Mouse (Mus musculus) forebrain, embryonic 16.5 days (tissue): ENCODE measurements around the gene Islr. TPM values are rescaled to one million over a fixed set of nuclear protein-coding genes. Genes with fewer than 3 reads are reported as not detected.

ENCODE experiments used
- ATAC-seq: fragments of 200-750 bp; cut with Nextera tagmentation; 2 replicates; pipeline ENCODE4 v1.8.0; 2017; ENCODE audit warnings: mild to moderate bottlenecking, moderate library complexity
- H3K27ac ChIP-seq: fragments of 300-500 bp; sonication (generic); 2 replicates; pipeline ENCODE4 v1.5.1; 2014; ENCODE audit warnings: low read length, control low read depth
- H3K27me3 ChIP-seq: fragments of 300-500 bp; sonication (generic); replicated peaks from 2 replicates; pipeline ENCODE4 v1.6.1; 2014; ENCODE audit warnings: low read length; ENCODE audit not compliant: control insufficient read depth, insufficient read depth
- H3K36me3 ChIP-seq: fragments of 300-500 bp; sonication (generic); 2 replicates; pipeline ENCODE4 v1.6.1; 2014; ENCODE audit not compliant: control insufficient read depth, insufficient read depth
- H3K4me1 ChIP-seq: fragments of 300-500 bp; sonication (generic); replicated peaks from 2 replicates; pipeline ENCODE4 v1.6.1; 2014; ENCODE audit warnings: low read length; ENCODE audit not compliant: control insufficient read depth, insufficient read depth
- H3K4me2 ChIP-seq: fragments of 300-500 bp; sonication (generic); 2 replicates; pipeline ENCODE4 v1.6.1; 2014; ENCODE audit warnings: mild to moderate bottlenecking, low read length, control low read depth
- H3K4me3 ChIP-seq: fragments of 300-500 bp; sonication (generic); replicated peaks from 2 replicates; pipeline ENCODE4 v1.5.1; 2014; ENCODE audit warnings: mild to moderate bottlenecking, low read length, control low read depth
- H3K9ac ChIP-seq: fragments of 300-500 bp; sonication (generic); replicated peaks from 2 replicates; pipeline ENCODE4 v1.6.1; 2014; ENCODE audit warnings: low read depth, low read length, control low read depth
- H3K9me3 ChIP-seq: fragments of 300-500 bp; sonication (generic); 2 replicates; pipeline ENCODE4 v1.6.1; 2016; ENCODE audit warnings: low read length; ENCODE audit not compliant: control insufficient read depth
- WGBS: fragments of 180-500 bp; shearing (Covaris S2); extraction: QIAGEN DNeasy Blood & Tissue Kit; methylation state at CpG from one replicate; pipeline ENCODE4 v1.1.7; 2014; 5-methylcytosine and 5-hydroxymethylcytosine counted together
- polyA plus RNA-seq: library from polyadenylated mRNA; unstranded; fragments of >200 nt; fragmentation: Nextera tagmentation; extraction: Ambion mirVana; gene quantifications from 2 replicates; pipeline ENCODE4 v1.2.1, GENCODE M21; 2015

Gene Islr
- polyA plus RNA-seq, 1 experiment from 2014 or later: 16.8 TPM

GRCm38 (mm10) chr9:58177165-58177564, 26.9 kb downstream of the Islr start:
- no peaks in the 10 kb centered on the region for H3K27me3 ChIP-seq
- H3K4me2 ChIP-seq: no peak overlapping the region
- peaks cover 19% of the 10 kb centered on the region for H3K4me1 ChIP-seq
- no peak overlapping the region for H3K4me3 ChIP-seq
- 60% methylated on average over 4 of the region's 4 CpGs for whole genome bisulfite sequencing
- H3K36me3 ChIP-seq: no peaks in the 10 kb centered on the region
- no peak overlapping the region for H3K9ac ChIP-seq
- H3K27ac ChIP-seq: peak overlapping the region; percentile 62
- ATAC-seq: no peak
- H3K9me3 ChIP-seq: no peaks in the 10 kb centered on the region

GRCm38 (mm10) chr9:58175745-58176487, 28.2 kb downstream of the Islr start:
- H3K4me1 ChIP-seq: peaks cover 19% of the 10 kb centered on the region
- no peak overlapping the region for H3K9ac ChIP-seq
- H3K27me3 ChIP-seq: no peaks in the 10 kb centered on the region
- H3K4me3 ChIP-seq: no peak overlapping the region
- 37% methylated on average over 5 of the region's 5 CpGs for WGBS
- H3K36me3 ChIP-seq: no peaks in the 10 kb centered on the region
- H3K4me2 ChIP-seq: no peak overlapping the region
- H3K9me3 ChIP-seq: no peaks in the 10 kb centered on the region
- H3K27ac ChIP-seq: peak overlapping the region; percentile 81
- ATAC-seq: peak; percentile 59; the same call in 1 of the 2 replicates

DNA sequence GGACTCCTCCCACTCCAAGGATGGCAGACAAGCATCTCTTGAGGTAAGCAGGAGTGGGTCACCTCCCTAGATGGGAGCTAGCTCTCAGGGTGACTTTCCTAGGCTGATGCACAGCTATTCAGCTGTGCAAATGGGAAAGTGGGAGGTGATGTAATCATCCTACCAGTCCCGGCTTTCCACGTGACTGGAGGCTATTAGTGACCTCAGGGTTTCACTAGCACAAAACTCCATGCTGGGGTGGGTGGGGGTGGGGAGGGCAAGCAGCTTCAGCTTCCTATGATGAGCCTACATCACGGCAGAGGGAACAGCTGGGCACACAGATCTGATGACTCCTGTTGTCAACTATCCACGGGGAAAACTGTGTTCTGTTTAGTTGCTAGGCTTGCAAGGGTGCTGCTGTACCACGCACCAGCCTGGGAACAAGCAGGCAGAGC, 29.3 kb downstream of the Islr start:
- 23% methylated on average over 5 of the region's 5 CpGs for WGBS
- Histone ChIP-seq H3K27ac (no peak overlapping the region), H3K4me1 (peaks cover 16% of the 10 kb centered on the region), H3K4me2 (no peak overlapping the region), H3K36me3 (no peaks in the 10 kb centered on the region), H3K27me3 (no peaks in the 10 kb centered on the region), H3K9ac (no peak overlapping the region), H3K9me3 (no peaks in the 10 kb centered on the region), H3K4me3 (no peak overlapping the region)
- ATAC-seq: peak; percentile 26; the same call in 1 of the 2 replicates

GRCm38 (mm10) chr9:58172863-58173262, 31.2 kb downstream of the Islr start:
- H3K4me1 ChIP-seq: peaks cover 25% of the 10 kb centered on the region
- no peaks in the 10 kb centered on the region for H3K27me3 ChIP-seq
- no peak for ATAC-seq
- no peak overlapping the region for H3K4me3 ChIP-seq
- H3K27ac ChIP-seq: no peak overlapping the region
- no peak overlapping the region for H3K9ac ChIP-seq
- no peak overlapping the region for H3K4me2 ChIP-seq
- H3K9me3 ChIP-seq: no peaks in the 10 kb centered on the region
- 81% methylated on average over 2 of the region's 2 CpGs for WGBS
- H3K36me3 ChIP-seq: no peaks in the 10 kb centered on the region

- H3K4me3 ChIP-seq: no peak overlapping the region
- no peak overlapping the region for H3K4me2 ChIP-seq
- no peaks in the 10 kb centered on the region for H3K27me3 ChIP-seq
- no peak for ATAC-seq
- H3K4me1 ChIP-seq: peaks cover 10% of the 10 kb centered on the region
- no peak overlapping the region for H3K9ac ChIP-seq
- H3K36me3 ChIP-seq: no peaks in the 10 kb centered on the region
- H3K27ac ChIP-seq: peak overlapping the region; percentile 37; the same call in 1 of the 2 replicates
- no peaks in the 10 kb centered on the region for H3K9me3 ChIP-seq
- WGBS: 56% methylated on average over 6 of the region's 6 CpGs
These were observed 34.7 kb downstream of the Islr start for GRCm38 (mm10) chr9:58169426-58169825.

DNA sequence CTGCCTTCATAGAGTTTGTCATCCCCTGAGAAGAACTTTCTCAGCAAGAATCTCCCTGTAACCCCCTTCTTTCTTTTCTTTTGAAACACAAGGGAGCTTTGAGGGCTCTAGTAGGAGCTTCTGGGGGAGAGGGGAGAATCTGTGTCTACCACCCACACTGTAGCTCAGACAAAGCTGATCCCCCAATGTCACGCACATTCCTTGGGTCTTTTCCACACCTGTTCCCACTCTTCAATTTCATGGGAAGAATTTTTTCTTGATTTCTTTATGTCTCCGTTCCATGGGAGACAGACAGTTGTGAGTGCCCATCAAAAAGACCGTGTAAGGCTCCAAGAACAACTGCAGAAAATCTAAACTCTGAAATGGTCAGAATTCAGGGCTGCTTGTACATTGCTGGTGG, 35.2 kb downstream of the Islr start:
- H3K9me3 ChIP-seq: no peaks in the 10 kb centered on the region
- no peak overlapping the region for H3K9ac ChIP-seq
- no peak overlapping the region for H3K4me2 ChIP-seq
- H3K4me1 ChIP-seq: peaks cover 10% of the 10 kb centered on the region
- H3K4me3 ChIP-seq: no peak overlapping the region
- no peak for ATAC-seq
- WGBS: 65% methylated on average over 3 of the region's 3 CpGs
- no peaks in the 10 kb centered on the region for H3K27me3 ChIP-seq
- peak overlapping the region; percentile 24; the same call in 1 of the 2 replicates for H3K27ac ChIP-seq
- H3K36me3 ChIP-seq: no peaks in the 10 kb centered on the region

DNA sequence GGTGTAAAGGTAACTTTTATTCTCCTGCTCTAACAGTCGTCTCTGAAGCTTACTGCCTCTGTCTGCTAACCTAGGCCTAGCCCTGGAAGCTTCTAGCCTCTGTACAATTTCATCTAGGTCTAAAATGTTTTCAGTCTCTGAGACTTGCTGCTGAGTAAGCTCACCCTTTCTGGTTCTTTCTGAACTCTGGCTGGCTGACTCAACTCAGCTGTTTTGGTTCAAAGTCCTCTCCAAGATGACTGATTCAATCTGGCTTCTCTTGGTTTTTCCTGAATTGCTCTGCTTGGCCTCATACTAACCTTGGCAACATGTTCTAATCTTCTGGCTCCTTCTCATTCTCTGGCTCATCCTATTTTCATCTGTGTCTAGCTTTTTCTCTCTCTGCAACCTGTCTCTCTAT, 38.3 kb downstream of the Islr start:
- Histone ChIP-seq H3K4me3 (no peak overlapping the region), H3K9me3 (no peaks in the 10 kb centered on the region), H3K4me1 (peaks cover 10% of the 10 kb centered on the region), H3K27me3 (no peaks in the 10 kb centered on the region), H3K4me2 (no peak overlapping the region), H3K9ac (no peak overlapping the region), H3K36me3 (no peaks in the 10 kb centered on the region), H3K27ac (no peak overlapping the region)
- no peak for ATAC-seq
- WGBS: 66% methylated on average over 1 of the region's 1 CpGs

DNA sequence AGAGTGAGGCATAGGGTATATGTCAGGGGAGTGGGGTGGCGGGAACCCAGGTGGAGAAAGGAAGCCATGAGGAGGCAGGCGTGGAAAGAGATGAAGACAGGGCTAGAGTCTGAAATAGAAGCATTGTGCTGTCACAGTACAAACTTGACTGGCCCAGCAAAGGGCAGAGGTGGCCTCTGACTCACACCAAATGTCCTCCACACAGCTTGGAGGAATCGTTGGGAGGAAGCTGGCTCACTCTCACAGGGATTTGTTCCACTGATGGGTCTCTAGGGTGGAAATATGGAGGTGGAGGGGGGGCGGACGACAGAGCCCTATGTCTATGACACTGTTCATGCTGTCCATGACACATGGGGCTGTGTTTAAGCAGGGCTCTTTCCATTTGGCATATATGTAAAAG, 41.0 kb downstream of the Islr start:
- 82% methylated on average over 5 of the region's 5 CpGs for WGBS
- no peaks in the 10 kb centered on the region for H3K9me3 ChIP-seq
- no peak overlapping the region for H3K4me3 ChIP-seq
- peaks cover 13% of the 10 kb centered on the region for H3K4me1 ChIP-seq
- ATAC-seq: no peak
- no peaks in the 10 kb centered on the region for H3K36me3 ChIP-seq
- H3K27me3 ChIP-seq: no peaks in the 10 kb centered on the region
- no peak overlapping the region for H3K27ac ChIP-seq
- no peak overlapping the region for H3K4me2 ChIP-seq
- no peak overlapping the region for H3K9ac ChIP-seq

DNA sequence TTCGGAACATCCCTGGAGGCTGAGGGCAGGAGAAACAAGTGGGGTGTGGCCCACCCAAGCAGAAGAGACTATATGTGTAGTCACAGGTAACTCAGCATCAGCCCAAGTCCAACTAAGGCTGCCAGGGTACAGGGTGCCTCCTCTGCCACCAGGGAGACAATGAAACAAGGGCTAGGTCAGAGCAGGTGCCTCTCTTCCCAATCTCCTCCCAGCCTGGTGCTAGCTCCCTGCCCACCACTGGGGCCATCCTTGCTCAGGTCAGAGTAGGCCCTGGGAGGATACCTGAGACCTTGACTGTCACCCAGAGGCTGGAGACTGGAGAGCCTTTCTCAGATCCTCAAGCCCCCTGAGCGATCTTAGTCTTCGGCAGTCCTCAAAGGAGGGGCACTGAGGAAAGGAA, 41.9 kb downstream of the Islr start:
- Histone ChIP-seq H3K4me3 (no peak overlapping the region), H3K36me3 (no peaks in the 10 kb centered on the region), H3K27ac (no peak overlapping the region), H3K9ac (no peak overlapping the region), H3K4me2 (no peak overlapping the region), H3K9me3 (no peaks in the 10 kb centered on the region), H3K27me3 (no peaks in the 10 kb centered on the region), H3K4me1 (peaks cover 13% of the 10 kb centered on the region)
- WGBS: 97% methylated on average over 3 of the region's 3 CpGs
- no peak for ATAC-seq
